Mouse (Mus musculus) megakaryocyte, embryonic 14.5 days (primary cell): ENCODE results near the gene Map2. TPM values are rescaled to one million over a fixed set of nuclear protein-coding genes. Genes with fewer than 3 reads are reported as not detected.
A peak's percentile ranks its signal among the peaks of the same experiment; 100 is the strongest.

Source experiments
- H3K27me3 ChIP-seq: replicated peaks from 2 replicates; pipeline ENCODE3; 2012; ENCODE audit warnings: inconsistent platforms
- H3K36me3 ChIP-seq: replicated peaks from 2 replicates; pipeline ENCODE3; 2012; ENCODE audit warnings: low read length, inconsistent platforms, mixed read lengths
- H3K4me1 ChIP-seq: 2 replicates; pipeline ENCODE4 v1.6.1; 2012; ENCODE audit warnings: inconsistent platforms
- H3K4me3 ChIP-seq: replicated peaks from 2 replicates; pipeline ENCODE3; 2012; ENCODE audit warnings: moderate library complexity, mild to moderate bottlenecking, inconsistent platforms
- H3K9me3 ChIP-seq: 2 replicates; pipeline ENCODE4 v1.6.1; 2012; ENCODE audit warnings: inconsistent platforms
- FLI1 ChIP-seq: IDR thresholded peaks from 2 replicates; pipeline ENCODE4 v1.6.1; 2012; ENCODE audit warnings: low read length, inconsistent platforms, mixed read lengths
- GATA1 ChIP-seq: IDR thresholded peaks from 3 replicates; pipeline ENCODE4 v1.6.1; 2012; ENCODE audit warnings: mixed read lengths, low read length, inconsistent platforms, borderline replicate concordance
- polyA plus RNA-seq: library from polyadenylated mRNA; stranded (reverse); fragments of >175 nt; gene quantifications from 2 replicates; pipeline ENCODE4 v1.2.3, GENCODE M21; 2012; ENCODE audit warnings: low replicate concordance; ENCODE audit not compliant: insufficient read depth

Gene Map2
- polyA plus RNA-seq: not detected in 2 replicates

DNA sequence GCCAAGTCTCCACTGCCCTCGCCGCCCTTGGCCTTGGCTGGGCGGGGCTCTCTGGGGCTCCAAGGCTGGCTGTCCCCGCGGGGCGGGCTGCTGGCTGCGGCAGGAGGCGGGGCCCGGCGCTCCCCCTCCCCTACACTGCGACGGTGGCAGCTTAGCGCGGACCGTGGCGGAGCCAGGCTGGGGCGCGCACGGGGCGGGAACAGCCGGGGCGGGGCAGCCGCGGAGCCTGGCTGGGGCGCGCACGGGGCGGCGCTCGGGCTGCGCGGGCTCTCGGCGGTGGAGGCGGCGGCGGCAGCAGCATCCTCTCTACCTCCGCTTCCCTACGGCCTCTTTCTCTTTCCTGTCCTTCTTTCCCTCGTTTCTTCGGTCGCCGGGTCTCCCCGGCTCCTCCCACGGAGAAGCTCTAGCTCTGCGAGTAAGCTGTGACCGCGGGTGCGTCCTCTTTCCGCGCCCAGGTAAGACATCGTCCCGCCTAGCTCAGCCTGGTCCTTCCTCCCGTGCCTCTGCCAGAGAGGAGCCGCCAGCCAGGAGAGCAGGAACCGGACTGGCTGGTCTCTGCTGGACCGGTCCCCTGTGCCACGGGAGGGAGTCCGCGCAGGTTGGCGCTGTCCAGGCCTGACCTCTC is at the start of gene Map2:
TSS of gene Map2 (plus strand) at position 233 of the 625 bp plus-strand sequence.
- TF ChIP-seq GATA1 (no peak), FLI1 (no peak)
- peaks cover 26% of the 10 kb centered on the region for H3K27me3 ChIP-seq
- H3K9me3 ChIP-seq: 0 out of 2 replicates have a peak, but pooled peaks cover 3% of the 10 kb centered on the region
- H3K36me3 ChIP-seq: no peaks in the 10 kb centered on the region
- peaks cover 9% of the 10 kb centered on the region for H3K4me1 ChIP-seq
- peak within 1 kb of the TSS; percentile 89 for H3K4me3 ChIP-seq

DNA sequence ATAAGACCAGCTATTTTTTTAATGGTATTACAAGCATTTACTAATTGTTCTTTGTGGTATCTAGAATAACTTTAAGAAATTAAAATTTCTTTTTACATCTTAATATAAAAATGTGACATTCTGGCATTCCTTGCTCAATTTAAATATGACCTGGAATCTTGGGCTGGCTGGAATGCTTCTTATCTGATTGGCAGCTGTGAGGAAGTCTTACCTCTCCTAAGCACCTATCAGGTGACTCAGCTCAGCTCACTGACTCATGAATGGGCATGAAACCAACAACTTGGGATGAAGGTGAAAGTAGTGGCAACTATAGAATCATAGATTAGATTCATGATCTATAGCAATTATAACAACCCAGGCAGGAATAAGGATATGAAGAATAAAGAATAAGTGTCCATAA is 42.1 kb upstream of the Map2 start:
- H3K9me3 ChIP-seq: no peaks in the 10 kb centered on the region
- no peaks in the 10 kb centered on the region for H3K27me3 ChIP-seq
- TF ChIP-seq GATA1 (no peak), FLI1 (no peak)
- no peak overlapping the region for H3K4me3 ChIP-seq
- no peaks in the 10 kb centered on the region for H3K36me3 ChIP-seq
- no peaks in the 10 kb centered on the region for H3K4me1 ChIP-seq

DNA sequence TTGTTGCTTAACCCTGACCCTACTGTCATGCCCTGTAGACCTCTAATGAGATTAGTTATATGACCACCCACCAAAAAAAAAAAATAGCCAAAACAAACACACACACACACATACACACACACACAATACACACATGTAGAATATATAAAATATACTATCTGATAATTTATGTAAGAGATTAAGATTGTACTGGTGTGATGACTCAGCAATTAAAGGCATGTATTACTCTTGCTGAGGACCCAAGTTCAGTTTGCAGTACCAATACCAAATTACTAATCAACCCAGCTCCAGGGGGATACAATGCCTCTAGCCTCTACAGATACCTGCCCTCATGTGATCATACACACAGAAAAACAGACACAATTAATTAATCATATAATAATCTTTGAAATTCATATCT is 39.7 kb upstream of the Map2 start:
- TF ChIP-seq GATA1 (no peak), FLI1 (no peak)
- no peaks in the 10 kb centered on the region for H3K36me3 ChIP-seq
- H3K27me3 ChIP-seq: no peaks in the 10 kb centered on the region
- no peak overlapping the region for H3K4me3 ChIP-seq
- H3K9me3 ChIP-seq: no peaks in the 10 kb centered on the region
- no peaks in the 10 kb centered on the region for H3K4me1 ChIP-seq

DNA sequence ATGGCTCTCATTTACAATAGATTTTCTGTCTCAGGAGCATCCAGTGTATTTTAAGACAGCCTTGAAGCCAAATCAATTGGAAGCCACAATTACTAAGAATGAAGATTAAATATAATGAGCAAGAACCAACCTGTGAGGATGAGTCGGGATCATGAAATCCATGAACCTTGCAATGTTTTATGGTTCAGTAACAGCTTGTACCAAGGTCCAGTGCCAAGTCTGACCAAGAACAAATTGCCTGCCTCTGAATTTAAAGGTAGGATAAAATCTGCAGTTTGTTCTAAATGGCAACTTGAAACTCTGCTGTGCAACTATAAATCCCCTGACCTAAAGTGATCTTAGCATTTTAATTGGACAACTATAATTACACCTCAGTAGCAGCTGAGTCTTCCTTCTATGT is 34.4 kb upstream of the Map2 start:
- TF ChIP-seq GATA1 (no peak), FLI1 (no peak)
- Histone ChIP-seq H3K4me3 (no peak overlapping the region), H3K36me3 (no peaks in the 10 kb centered on the region), H3K4me1 (no peaks in the 10 kb centered on the region), H3K27me3 (no peaks in the 10 kb centered on the region), H3K9me3 (no peaks in the 10 kb centered on the region)

DNA sequence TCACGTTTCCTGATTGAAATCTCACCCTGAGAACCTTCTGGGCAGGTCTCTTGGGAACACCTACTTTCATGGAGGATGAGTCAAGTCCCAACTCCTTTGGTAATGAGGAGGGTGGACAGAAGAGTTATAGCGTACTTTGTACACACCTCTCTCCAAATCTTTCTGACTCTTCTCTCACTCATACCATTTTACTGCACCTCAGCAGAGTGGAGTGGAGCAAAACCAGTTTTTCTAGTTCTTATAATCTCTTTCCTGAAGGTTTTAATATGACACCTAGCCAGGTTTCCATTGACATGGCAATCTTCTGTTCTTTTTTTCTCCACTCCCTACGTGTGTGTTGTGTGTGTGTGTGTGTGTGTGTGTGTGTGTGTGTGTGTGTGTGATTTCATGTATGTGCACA is 29.9 kb upstream of the Map2 start:
- H3K9me3 ChIP-seq: no peaks in the 10 kb centered on the region
- H3K4me3 ChIP-seq: no peak overlapping the region
- no peaks in the 10 kb centered on the region for H3K4me1 ChIP-seq
- TF ChIP-seq GATA1 (no peak), FLI1 (no peak)
- H3K27me3 ChIP-seq: no peaks in the 10 kb centered on the region
- no peaks in the 10 kb centered on the region for H3K36me3 ChIP-seq

DNA sequence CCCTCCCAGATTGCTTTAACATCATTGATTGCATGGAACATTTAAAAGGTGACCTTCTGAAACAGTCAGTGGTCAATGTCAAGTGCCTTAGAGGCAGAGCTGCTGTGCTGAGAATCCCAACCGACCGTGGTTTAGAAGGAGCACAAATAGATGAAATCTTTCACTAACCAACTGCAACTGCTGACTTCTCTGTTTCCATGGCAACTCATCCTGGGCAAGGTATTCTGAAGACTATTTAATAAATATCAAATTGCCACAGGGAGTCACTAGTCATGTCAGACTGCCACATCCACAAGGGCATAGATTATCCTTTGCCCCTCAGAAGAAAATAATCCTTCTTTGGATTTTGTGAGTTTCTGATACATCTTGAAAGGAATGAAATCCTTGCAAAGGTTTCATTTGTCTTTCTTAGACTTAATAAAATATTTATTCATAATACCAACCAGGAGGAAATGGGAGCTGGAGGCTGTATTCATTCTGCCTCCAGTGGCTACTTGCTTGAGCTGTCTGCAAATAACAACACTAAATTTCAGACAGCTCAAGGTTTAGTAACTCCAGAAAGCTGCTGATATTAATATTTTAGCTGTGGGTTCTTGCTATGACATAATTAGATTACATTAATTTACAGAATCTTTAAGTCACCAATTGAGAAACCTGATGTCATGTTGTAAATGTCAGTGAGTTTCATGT is 26.1 kb upstream of the Map2 start:
- Histone ChIP-seq H3K4me3 (no peak overlapping the region), H3K36me3 (no peaks in the 10 kb centered on the region), H3K27me3 (no peaks in the 10 kb centered on the region), H3K4me1 (no peaks in the 10 kb centered on the region), H3K9me3 (no peaks in the 10 kb centered on the region)
- no peak for TF ChIP-seq FLI1
- TF ChIP-seq GATA1: no peak

DNA sequence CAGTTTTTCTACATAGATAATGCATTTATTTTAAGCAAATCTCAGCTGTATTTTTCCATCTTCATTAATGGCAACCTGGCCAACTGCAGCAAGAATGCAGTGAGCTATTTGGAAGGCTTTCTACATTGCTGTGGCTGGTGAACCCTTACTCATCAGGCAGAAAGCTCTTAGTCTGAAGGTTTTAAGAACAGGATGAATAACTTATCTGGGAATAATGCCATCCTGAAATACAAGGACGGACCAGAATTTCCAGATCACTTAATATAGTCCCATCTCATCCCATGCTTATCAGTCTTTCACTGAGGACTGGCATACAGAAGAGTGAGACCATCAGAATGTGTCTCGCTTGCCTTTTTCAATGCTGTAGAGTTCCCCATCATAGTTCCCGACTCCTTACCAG is 24.3 kb upstream of the Map2 start:
- no peak for TF ChIP-seq FLI1

DNA sequence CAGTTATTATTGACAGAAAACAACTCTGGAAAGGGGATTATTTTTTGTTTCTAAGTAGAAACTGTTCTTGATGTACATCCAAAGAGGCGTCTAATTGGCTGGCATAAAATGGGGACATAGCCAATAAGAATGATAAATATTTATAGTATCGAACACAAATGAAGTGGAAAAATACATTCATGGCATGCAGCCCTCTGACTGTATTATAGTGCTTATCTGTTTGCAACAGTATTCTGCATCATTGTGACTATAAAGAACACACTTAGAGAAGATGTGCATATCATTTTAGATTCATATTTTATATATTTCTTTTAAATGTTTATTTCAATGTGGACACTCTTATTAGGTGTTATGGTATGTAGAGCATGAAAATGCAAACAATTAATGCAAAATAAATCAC is 17.9 kb upstream of the Map2 start:
- no peaks in the 10 kb centered on the region for H3K4me1 ChIP-seq
- no peak overlapping the region for H3K4me3 ChIP-seq
- peaks cover 4% of the 10 kb centered on the region; the same call in 1 of the 2 replicates for H3K9me3 ChIP-seq
- TF ChIP-seq GATA1 (no peak), FLI1 (no peak)
- H3K36me3 ChIP-seq: no peaks in the 10 kb centered on the region
- no peaks in the 10 kb centered on the region for H3K27me3 ChIP-seq

More for the DNA sequence above, 24.3 kb upstream of the Map2 start:
- no peak overlapping the region for H3K4me3 ChIP-seq
- H3K4me1 ChIP-seq: no peaks in the 10 kb centered on the region
- H3K36me3 ChIP-seq: no peaks in the 10 kb centered on the region
- H3K27me3 ChIP-seq: no peaks in the 10 kb centered on the region
- H3K9me3 ChIP-seq: peaks cover 4% of the 10 kb centered on the region; the same call in 1 of the 2 replicates

DNA sequence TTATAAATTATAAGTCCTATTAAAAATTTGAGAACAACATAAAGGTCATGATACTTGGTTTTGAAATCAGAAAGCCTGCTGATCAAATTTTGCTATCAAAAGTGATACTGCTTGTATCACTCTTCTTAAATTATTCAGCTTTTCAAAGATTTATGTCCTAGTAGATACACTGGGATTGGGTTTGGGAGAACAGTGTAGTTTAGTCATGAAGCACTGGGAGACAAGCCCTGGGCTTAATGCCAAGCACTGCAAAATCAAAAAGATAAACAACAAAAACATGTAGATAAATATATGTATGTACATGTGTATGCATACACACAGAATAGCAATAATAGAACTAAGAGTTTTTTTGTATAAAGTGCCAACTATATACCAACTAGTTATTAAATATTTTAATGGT is 17.5 kb upstream of the Map2 start:
- TF ChIP-seq FLI1 (no peak), GATA1 (no peak)
- no peaks in the 10 kb centered on the region for H3K36me3 ChIP-seq
- no peaks in the 10 kb centered on the region for H3K4me1 ChIP-seq
- no peaks in the 10 kb centered on the region for H3K27me3 ChIP-seq
- H3K9me3 ChIP-seq: peaks cover 4% of the 10 kb centered on the region; the same call in 1 of the 2 replicates
- no peak overlapping the region for H3K4me3 ChIP-seq

DNA sequence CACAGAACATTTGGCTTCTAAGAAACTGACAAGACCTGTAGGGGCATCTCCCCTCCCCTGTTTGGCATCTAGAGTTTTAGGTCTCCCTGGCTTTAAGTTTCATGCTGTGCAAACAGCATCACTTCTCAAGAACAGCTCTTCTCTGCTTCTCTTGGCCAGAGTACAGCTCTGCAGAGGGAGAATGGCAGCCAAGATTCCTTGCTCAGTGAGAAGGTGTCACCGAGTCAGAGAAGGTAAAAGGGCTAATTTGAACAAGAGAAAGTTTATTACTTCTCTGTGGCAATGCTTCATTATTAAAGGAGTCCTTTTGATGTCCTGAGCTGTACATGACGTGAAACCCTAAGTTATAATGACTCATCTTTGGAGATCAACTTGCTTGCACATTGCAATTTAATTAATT is 10.4 kb upstream of the Map2 start:
- TF ChIP-seq FLI1 (no peak), GATA1 (no peak)
- H3K9me3 ChIP-seq: no peaks in the 10 kb centered on the region
- H3K4me3 ChIP-seq: no peak overlapping the region
- H3K36me3 ChIP-seq: no peaks in the 10 kb centered on the region
- no peaks in the 10 kb centered on the region for H3K27me3 ChIP-seq
- no peaks in the 10 kb centered on the region for H3K4me1 ChIP-seq

DNA sequence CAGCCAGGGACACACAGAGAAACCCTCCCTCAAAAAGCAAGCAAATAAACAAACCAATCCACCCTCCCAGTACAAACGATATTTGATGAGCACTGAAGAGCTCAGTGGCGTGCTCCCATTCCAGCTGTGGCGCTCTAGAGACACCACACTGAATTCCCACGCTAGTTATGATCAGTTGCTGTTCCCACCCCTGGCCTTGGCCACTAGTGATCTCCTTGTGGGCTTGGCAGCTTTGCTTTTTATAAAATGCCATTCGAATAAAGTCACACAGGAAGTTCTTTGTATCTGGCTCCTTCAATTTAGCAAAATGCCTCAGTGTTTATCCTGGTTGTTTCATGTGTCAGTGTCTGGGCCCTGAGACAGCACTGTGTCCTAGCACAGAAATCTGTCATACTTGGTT is 6.4 kb upstream of the Map2 start:
- peaks cover 3% of the 10 kb centered on the region for H3K27me3 ChIP-seq
- no peaks in the 10 kb centered on the region for H3K9me3 ChIP-seq
- TF ChIP-seq GATA1 (no peak), FLI1 (no peak)
- no peaks in the 10 kb centered on the region for H3K36me3 ChIP-seq
- H3K4me3 ChIP-seq: no peak overlapping the region
- H3K4me1 ChIP-seq: no peaks in the 10 kb centered on the region
